Mouse (Mus musculus) liver, postnatal 0 days (tissue): ENCODE measurements around the gene Tmem129.

ENCODE experiments used
- CTCF ChIP-seq: sonication (generic); IDR thresholded peaks from 2 replicates; pipeline ENCODE4 v1.5.1; 2016; ENCODE audit warnings: antibody characterized with exemption, low read depth
- EP300 ChIP-seq: IDR thresholded peaks from 2 replicates; pipeline ENCODE4 v1.6.1; 2016; ENCODE audit warnings: antibody characterized with exemption, low read depth, mild to moderate bottlenecking

DNA sequence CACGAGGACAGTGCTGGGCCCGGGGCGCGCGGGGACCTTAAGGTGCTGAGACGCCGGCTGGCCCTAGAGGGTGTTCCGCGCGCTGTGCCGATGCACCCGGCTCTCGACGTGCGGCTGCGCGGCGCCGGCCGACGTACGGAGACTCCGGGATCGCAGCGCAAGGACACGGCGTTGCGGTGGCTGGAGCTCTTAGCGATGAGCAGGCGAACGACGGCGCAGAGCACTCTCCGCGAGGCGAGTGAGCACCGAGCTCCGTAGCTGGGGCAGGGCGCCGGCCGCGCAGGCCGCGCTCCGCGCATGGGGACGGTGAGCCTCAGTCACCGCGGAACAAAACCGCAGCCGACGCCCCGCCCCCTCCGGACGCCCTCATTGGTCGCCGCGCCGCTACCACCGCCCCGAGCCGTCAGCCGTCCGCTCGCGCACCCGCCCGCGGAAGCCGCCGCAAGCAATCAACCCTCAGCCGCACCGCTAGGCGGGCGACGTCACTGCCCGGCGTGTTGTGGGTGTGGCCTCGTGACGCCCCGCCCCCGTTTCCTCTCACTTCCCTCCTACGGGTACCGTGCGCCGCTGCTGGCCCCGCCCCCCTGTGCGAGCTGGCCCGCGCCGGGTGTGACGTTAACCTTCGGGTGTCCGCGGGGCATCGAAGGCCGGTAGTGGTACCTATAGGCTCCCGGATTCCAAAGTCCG is 28.8 kb downstream of the Tmem129 start, which contains the start of the genes Fam53a and Gm9903:
- TF ChIP-seq CTCF (peak; percentile 36), EP300 (no peak)
